9 mouse cellular contexts compared by ENCODE assay signal in genomic region chr2:79453901-79454781, GRCm38 (mm10). TPM values are rescaled to one million over a fixed set of nuclear protein-coding genes. Genes with fewer than 3 reads are reported as not detected.
DNase-seq lines count a peak whose midpoint lies in the region; ATAC-seq lines count a peak whose summit lies in the region.
"Had no signal": no experiment of that assay in that cellular context is flagged by ENCODE, and none has a peak within 500 bp of the region (broad histone marks: within the 10 kb centered on the region; RNA-seq: fewer than 3 reads in every experiment).

No protein-coding gene starts in this region.

- peak overlapping the region; percentile 41 for H3K4me3 ChIP-seq in limb, embryonic 10.5 days

- no peaks in the 10 kb centered on the region for H3K9me3 ChIP-seq in limb, embryonic 10.5 days (replicated peaks)

- peak; percentile 99 for ATAC-seq in megakaryocyte-erythroid progenitor cell, adult 5-6 weeks (replicated peaks; ENCODE audit: low FRiP score, low TSS enrichment, poor library complexity, severe bottlenecking)
- ATAC-seq in erythroid progenitor cell, adult 5-6 weeks (replicated peaks; ENCODE audit: low FRiP score, poor library complexity, severe bottlenecking) = no peak

- peaks cover 26% of the 10 kb centered on the region for H3K4me1 ChIP-seq in limb, embryonic 10.5 days

- WGBS in limb, embryonic 10.5 days = 4% methylated on average over 55 of the region's 55 CpGs

- H3K27me3 ChIP-seq in limb, embryonic 10.5 days (ENCODE audit: low read depth, poor library complexity, severe bottlenecking) = peaks cover 82% of the 10 kb centered on the region

- peak; percentile 15 for DNase-seq in adrenal gland, adult 8-10 months
- peak; percentile 93 for DNase-seq in cerebellum, postnatal 10 days
- DNase-seq in gastrocnemius, adult 18-20 months (ENCODE audit: low spot score) = peak; percentile 39
- DNase-seq in induced T-regulatory cell, adult 2 months (ENCODE audit: low read depth) = peak; percentile 26
- peak; percentile 94 for DNase-seq in limb, embryonic 10.5 days (ENCODE audit: low spot score)
- peak; percentile 72 for DNase-seq in right cerebral cortex, postnatal 4 days

- no peaks in the 10 kb centered on the region for H3K36me3 ChIP-seq in limb, embryonic 10.5 days

- no peak overlapping the region for H3K27ac ChIP-seq in limb, embryonic 10.5 days

RNA-seq across cellular contexts. Expression of gene Neurod1, which starts 2.4 kb away (rescaled TPM):
- not detected for total RNA-seq in adrenal gland, adult 8-10 months (2022)
- total RNA-seq in gastrocnemius, adult 18-20 months (2021) = not detected
- polyA plus RNA-seq in limb, embryonic 10.5 days (2016; fragmentation: Nextera tagmentation; extraction: Ambion mirVana) = 0.06 TPM in 1 of 2 replicates, not detected in the other
- not detected in 2 replicates for total RNA-seq in megakaryocyte-erythroid progenitor cell, adult 5-6 weeks (2014; fragmentation: Nextera tagmentation)
- total RNA-seq in megakaryocyte-erythroid progenitor cell, adult 5-6 weeks (2017) = not detected in 2 replicates
- total RNA-seq in erythroid progenitor cell, adult 5-6 weeks (2015; ENCODE audit: low replicate concordance) = not detected in 2 replicates
- total RNA-seq in erythroid progenitor cell, adult 5-6 weeks (2017; ENCODE audit: low replicate concordance) = not detected in 2 replicates
- polyA plus RNA-seq: gonadal fat pad, adult 2 months had no signal

RNA-seq across cellular contexts. Expression of gene Cerkl, which starts 2.4 kb away (rescaled TPM):
- total RNA-seq in adrenal gland, adult 8-10 months (2022) = 1 to 10 TPM in 3 of 4 experiments, under 1 TPM in 1; 0.81 to 1.4 (median 1.0) TPM
- total RNA-seq in gastrocnemius, adult 18-20 months (2021) = under 1 TPM; 0.24 to 0.39 TPM
- polyA plus RNA-seq in limb, embryonic 10.5 days (2016; fragmentation: Nextera tagmentation; extraction: Ambion mirVana) = 0.19 and 0.89 TPM in 2 replicates
- 4.6 and 7.0 TPM in 2 replicates for total RNA-seq in megakaryocyte-erythroid progenitor cell, adult 5-6 weeks (2014; fragmentation: Nextera tagmentation)
- 5.0 and 9.1 TPM in 2 replicates for total RNA-seq in megakaryocyte-erythroid progenitor cell, adult 5-6 weeks (2017)
- 2.9 and 3.6 TPM in 2 replicates for total RNA-seq in erythroid progenitor cell, adult 5-6 weeks (2015; ENCODE audit: low replicate concordance)
- 4.3 and 10.5 TPM in 2 replicates for total RNA-seq in erythroid progenitor cell, adult 5-6 weeks (2017; ENCODE audit: low replicate concordance)

Comparison
In these comparisons a context has a peak if more than half of its experiments do, and no peak if none do; other contexts are left out.
1. DNase-seq: peak in every context shown above with its lines; median percentile 94 in limb, embryonic 10.5 days; 93 in cerebellum, postnatal 10 days; 72 in right cerebral cortex, postnatal 4 days; 39 in gastrocnemius, adult 18-20 months; 26 in induced T-regulatory cell, adult 2 months; 15 in adrenal gland, adult 8-10 months.